Mouse (Mus musculus) liver, postnatal 0 days (tissue): ENCODE measurements at regions not wholly inside any gene's neighbourhood (a gene's known extent, or its start where the extent isn't known, plus 50 kb on each side); places are given as distances from the start of the nearest gene placed in this dataset.

Source experiments
- CTCF ChIP-seq: sonication (generic); IDR thresholded peaks from 2 replicates; pipeline ENCODE4 v1.5.1; 2016; ENCODE audit warnings: antibody characterized with exemption, low read depth
- EP300 ChIP-seq: IDR thresholded peaks from 2 replicates; pipeline ENCODE4 v1.6.1; 2016; ENCODE audit warnings: antibody characterized with exemption, low read depth, mild to moderate bottlenecking

DNA sequence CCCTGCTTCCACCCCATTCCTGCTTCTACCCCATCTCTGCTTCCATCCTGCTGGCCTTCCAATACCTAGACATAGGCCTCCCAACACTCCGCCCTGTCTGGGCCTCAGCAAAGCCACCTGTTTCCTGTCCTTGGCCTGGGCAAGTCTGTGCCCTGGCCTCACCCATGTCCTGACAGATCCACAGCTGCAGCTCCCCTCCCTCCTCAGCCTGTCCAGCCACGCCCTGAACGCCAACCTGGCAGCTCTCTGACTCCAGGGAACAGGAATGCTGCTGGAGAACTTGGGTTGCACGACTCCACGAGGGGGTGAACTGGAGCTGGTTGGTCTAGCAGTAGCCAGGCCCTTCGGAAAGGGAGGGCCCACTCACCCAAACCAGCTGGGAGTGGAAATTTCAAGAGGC is 966.1 kb downstream of the 4930447A16Rik start:
- TF ChIP-seq CTCF: no peak
- TF ChIP-seq EP300: no peak
